Mouse (Mus musculus) midbrain, embryonic 11.5 days (tissue): Measurements from ENCODE around the gene Rnasel. TPM values are rescaled to one million over a fixed set of nuclear protein-coding genes. Genes with fewer than 3 reads are reported as not detected.

ENCODE experiments used
- ATAC-seq: fragments of 200-750 bp; cut with Nextera tagmentation; 2 replicates; pipeline ENCODE4 v1.8.0; 2017; ENCODE audit warnings: moderate TSS enrichment, moderate library complexity; ENCODE audit not compliant: low FRiP score
- DNase-seq: peaks from one replicate; pipeline ENCODE4 v3.0.0; 2015; ENCODE audit warnings: low spot score; ENCODE audit errors: missing footprints
- H3K27ac ChIP-seq: fragments of 300-500 bp; sonication (generic); 2 replicates; pipeline ENCODE4 v1.5.1; 2014; ENCODE audit warnings: low read depth, low read length
- H3K27me3 ChIP-seq: fragments of 300-500 bp; sonication (generic); 2 replicates; pipeline ENCODE4 v1.6.1; 2014; ENCODE audit warnings: mild to moderate bottlenecking, low read length, moderate library complexity, mixed read lengths; ENCODE audit not compliant: control insufficient read depth, insufficient read depth
- H3K36me3 ChIP-seq: fragments of 300-500 bp; sonication (generic); 2 replicates; pipeline ENCODE4 v1.6.1; 2014; ENCODE audit warnings: mild to moderate bottlenecking, low read length, moderate library complexity, mixed read lengths; ENCODE audit not compliant: control insufficient read depth, insufficient read depth
- H3K4me1 ChIP-seq: fragments of 300-500 bp; sonication (generic); 2 replicates; pipeline ENCODE4 v1.6.1; 2014; ENCODE audit warnings: low read length; ENCODE audit not compliant: control insufficient read depth, insufficient read depth
- H3K4me2 ChIP-seq: fragments of 300-500 bp; sonication (generic); 2 replicates; pipeline ENCODE4 v1.6.1; 2014; ENCODE audit warnings: mild to moderate bottlenecking, moderate library complexity
- H3K4me3 ChIP-seq: fragments of 300-500 bp; sonication (generic); 2 replicates; pipeline ENCODE4 v1.5.1; 2014; ENCODE audit warnings: low read depth, low read length
- H3K9ac ChIP-seq: fragments of 300-500 bp; sonication (generic); 2 replicates; pipeline ENCODE4 v1.6.1; 2014; ENCODE audit warnings: low read length
- H3K9me3 ChIP-seq: fragments of 300-500 bp; sonication (generic); 2 replicates; pipeline ENCODE4 v1.6.1; 2016; ENCODE audit warnings: low read length; ENCODE audit not compliant: control insufficient read depth
- WGBS: fragments of 180-500 bp; shearing (Covaris S2); extraction: QIAGEN DNeasy Blood & Tissue Kit; methylation state at CpG from one replicate; pipeline ENCODE4 v1.1.7; 2014; 5-methylcytosine and 5-hydroxymethylcytosine counted together
- polyA plus RNA-seq: library from polyadenylated mRNA; unstranded; fragments of >200 nt; fragmentation: Nextera tagmentation; extraction: Ambion mirVana; gene quantifications from 2 replicates; pipeline ENCODE4 v1.2.1, GENCODE M21; 2014

Rnasel gene
- polyA plus RNA-seq, 1 experiment from 2014 or later: 28.3 TPM

- no peaks in the 10 kb centered on the region for H3K36me3 ChIP-seq
- DNase-seq (no peak), ATAC-seq (no peak)
- WGBS: 69% methylated on average over 2 of the region's 2 CpGs
- peaks cover 3% of the 10 kb centered on the region; the same call in 1 of the 2 replicates for H3K4me1 ChIP-seq
- no peaks in the 10 kb centered on the region for H3K9me3 ChIP-seq
- H3K4me2 ChIP-seq: no peak overlapping the region
- H3K27me3 ChIP-seq: no peaks in the 10 kb centered on the region
- H3K4me3 ChIP-seq: no peak overlapping the region
- no peak overlapping the region for H3K27ac ChIP-seq
- no peak overlapping the region for H3K9ac ChIP-seq
Measured at GRCm38 (mm10) chr1:153729806-153730205, 19.4 kb upstream of the Rnasel start.

GRCm38 (mm10) chr1:153730671-153731070 lies 18.6 kb upstream of the Rnasel start:
- H3K9ac ChIP-seq: no peak overlapping the region
- peaks cover 3% of the 10 kb centered on the region; the same call in 1 of the 2 replicates for H3K4me1 ChIP-seq
- ATAC-seq: no peak
- no peaks in the 10 kb centered on the region for H3K27me3 ChIP-seq
- H3K4me2 ChIP-seq: no peak overlapping the region
- no peak overlapping the region for H3K27ac ChIP-seq
- no peaks in the 10 kb centered on the region for H3K36me3 ChIP-seq
- 61% methylated on average over 3 of the region's 3 CpGs for WGBS
- H3K4me3 ChIP-seq: no peak overlapping the region
- no peak for DNase-seq
- no peaks in the 10 kb centered on the region for H3K9me3 ChIP-seq

- Histone ChIP-seq H3K9ac (no peak overlapping the region), H3K9me3 (no peaks in the 10 kb centered on the region), H3K4me3 (no peak overlapping the region), H3K36me3 (no peaks in the 10 kb centered on the region), H3K4me2 (no peak overlapping the region), H3K27ac (no peak overlapping the region), H3K4me1 (peaks cover 15% of the 10 kb centered on the region), H3K27me3 (no peaks in the 10 kb centered on the region)
- no peak for DNase-seq
- WGBS: 49% methylated on average over 9 of the region's 9 CpGs
- no peak; the same call in 1 of the 2 replicates for ATAC-seq
Measured at GRCm38 (mm10) chr1:153733181-153733580, 16.0 kb upstream of the Rnasel start.

- peaks cover 10% of the 10 kb centered on the region; the same call in 1 of the 2 replicates for H3K27me3 ChIP-seq
- ATAC-seq (no peak), DNase-seq (no peak)
- H3K9ac ChIP-seq: no peak overlapping the region
- peaks cover 18% of the 10 kb centered on the region for H3K4me1 ChIP-seq
- H3K4me2 ChIP-seq: no peak overlapping the region
- H3K4me3 ChIP-seq: no peak overlapping the region
- no peaks in the 10 kb centered on the region for H3K9me3 ChIP-seq
- H3K36me3 ChIP-seq: no peaks in the 10 kb centered on the region
- no peak overlapping the region for H3K27ac ChIP-seq
- 77% methylated on average over 4 of the region's 4 CpGs for WGBS
Measured at GRCm38 (mm10) chr1:153734866-153735265, 14.4 kb upstream of the Rnasel start.

- no peak for ATAC-seq
- H3K4me2 ChIP-seq: no peak overlapping the region
- 76% methylated on average over 6 of the region's 6 CpGs for WGBS
- H3K9ac ChIP-seq: no peak overlapping the region
- H3K27ac ChIP-seq: no peak overlapping the region
- H3K27me3 ChIP-seq: peaks cover 11% of the 10 kb centered on the region; the same call in 1 of the 2 replicates
- peaks cover 23% of the 10 kb centered on the region for H3K4me1 ChIP-seq
- H3K9me3 ChIP-seq: no peaks in the 10 kb centered on the region
- no peaks in the 10 kb centered on the region for H3K36me3 ChIP-seq
- no peak for DNase-seq
- H3K4me3 ChIP-seq: no peak overlapping the region
Measured at GRCm38 (mm10) chr1:153736096-153736495, 13.1 kb upstream of the Rnasel start.

- H3K9ac ChIP-seq: no peak overlapping the region
- H3K4me1 ChIP-seq: peaks cover 30% of the 10 kb centered on the region
- H3K4me3 ChIP-seq: no peak overlapping the region
- H3K27me3 ChIP-seq: peaks cover 13% of the 10 kb centered on the region; the same call in 1 of the 2 replicates
- H3K4me2 ChIP-seq: no peak overlapping the region
- 30% methylated on average over 9 of the region's 9 CpGs for WGBS
- no peaks in the 10 kb centered on the region for H3K36me3 ChIP-seq
- H3K9me3 ChIP-seq: no peaks in the 10 kb centered on the region
- peak; percentile 43 for ATAC-seq
- H3K27ac ChIP-seq: peak overlapping the region; percentile 35; the same call in 1 of the 2 replicates
- peak; percentile 93 for DNase-seq
Measured at GRCm38 (mm10) chr1:153737101-153738085, 11.8 kb upstream of the Rnasel start.

- Histone ChIP-seq H3K9ac (no peak overlapping the region; the same call in 1 of the 2 replicates), H3K4me3 (peak overlapping the region; percentile 52), H3K4me2 (peak overlapping the region; percentile 71), H3K9me3 (no peaks in the 10 kb centered on the region), H3K27me3 (peaks cover 13% of the 10 kb centered on the region; the same call in 1 of the 2 replicates), H3K36me3 (no peaks in the 10 kb centered on the region), H3K27ac (no peak overlapping the region), H3K4me1 (peaks cover 32% of the 10 kb centered on the region)
- DNase-seq (peak; percentile 86), ATAC-seq (0 out of 2 replicates have a peak, but pooled peaks have one; percentile 17)
- 19% methylated on average over 13 of the region's 13 CpGs for WGBS
Measured at GRCm38 (mm10) chr1:153739437-153740015, 9.7 kb upstream of the Rnasel start.

GRCm38 (mm10) chr1:153740145-153740544 lies 9.1 kb upstream of the Rnasel start, which contains the start of gene Rgs16:
Gene Rgs16, plus strand, starts transcription at chr1:153740349.
- Histone ChIP-seq H3K4me1 (peaks cover 32% of the 10 kb centered on the region), H3K36me3 (no peaks in the 10 kb centered on the region), H3K9ac (peak within 1 kb of the TSS; percentile 65), H3K27me3 (peaks cover 13% of the 10 kb centered on the region; the same call in 1 of the 2 replicates), H3K9me3 (no peaks in the 10 kb centered on the region), H3K4me3 (peak within 1 kb of the TSS; percentile 52), H3K4me2 (peak within 1 kb of the TSS; percentile 71), H3K27ac (no peak within 1 kb of the TSS)
- 2% methylated on average over 28 of the region's 28 CpGs for WGBS
- ATAC-seq (peak; percentile 81), DNase-seq (peak; percentile 98)
